Mouse (Mus musculus) skeletal muscle tissue, adult 2 months (tissue): ENCODE data around the gene Layn.

Experiments
- DNase-seq: peaks from one replicate; pipeline ENCODE4 v3.0.0-alpha.2; 2012; ENCODE audit warnings: low read depth, low spot score

The Layn gene

GRCm38 (mm10) chr9:51032291-51032690, 44.6 kb downstream of the Layn start:
- DNase-seq = no peak

DNA sequence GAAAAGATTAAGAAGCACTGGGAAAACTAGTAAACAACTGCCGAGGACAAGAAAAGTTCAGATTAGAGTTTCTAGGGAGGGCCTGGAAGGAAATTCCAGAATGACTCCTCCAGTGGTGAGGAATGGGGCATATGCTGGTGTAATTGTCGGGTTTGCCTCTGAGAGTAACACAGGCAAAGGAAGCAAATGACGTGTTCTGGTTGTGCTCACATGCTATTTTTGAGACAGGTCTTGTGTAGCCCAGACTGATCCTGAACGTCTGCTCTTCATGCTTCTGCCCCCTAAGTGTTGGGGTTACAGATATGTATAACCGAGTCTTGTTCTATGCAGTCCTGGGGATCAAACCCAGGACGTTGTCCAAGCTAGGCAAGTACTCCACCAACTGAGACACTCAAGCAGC, 45.3 kb downstream of the Layn start:
- DNase-seq = no peak

GRCm38 (mm10) chr9:51030147-51030546, 46.7 kb downstream of the Layn start:
- DNase-seq = no peak

DNA sequence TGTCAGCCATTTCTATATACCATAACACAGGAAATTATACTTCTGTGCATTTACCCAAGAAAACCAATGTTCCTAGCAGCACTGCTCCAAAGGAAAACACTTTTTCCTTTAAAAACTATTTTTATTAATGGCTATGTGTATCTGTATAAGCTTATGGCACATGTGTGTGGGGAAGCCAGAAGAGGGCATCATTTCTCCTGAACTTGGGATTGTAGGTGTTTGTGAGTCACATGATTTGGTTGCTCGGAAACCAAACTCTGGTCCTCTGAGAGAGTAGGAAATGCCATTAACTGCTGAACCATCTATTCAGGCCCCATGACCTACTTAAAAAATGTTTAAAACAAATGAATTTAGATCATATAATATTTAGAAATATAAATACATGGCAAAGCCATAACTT, 49.9 kb downstream of the Layn start:
- no peak for DNase-seq

DNA sequence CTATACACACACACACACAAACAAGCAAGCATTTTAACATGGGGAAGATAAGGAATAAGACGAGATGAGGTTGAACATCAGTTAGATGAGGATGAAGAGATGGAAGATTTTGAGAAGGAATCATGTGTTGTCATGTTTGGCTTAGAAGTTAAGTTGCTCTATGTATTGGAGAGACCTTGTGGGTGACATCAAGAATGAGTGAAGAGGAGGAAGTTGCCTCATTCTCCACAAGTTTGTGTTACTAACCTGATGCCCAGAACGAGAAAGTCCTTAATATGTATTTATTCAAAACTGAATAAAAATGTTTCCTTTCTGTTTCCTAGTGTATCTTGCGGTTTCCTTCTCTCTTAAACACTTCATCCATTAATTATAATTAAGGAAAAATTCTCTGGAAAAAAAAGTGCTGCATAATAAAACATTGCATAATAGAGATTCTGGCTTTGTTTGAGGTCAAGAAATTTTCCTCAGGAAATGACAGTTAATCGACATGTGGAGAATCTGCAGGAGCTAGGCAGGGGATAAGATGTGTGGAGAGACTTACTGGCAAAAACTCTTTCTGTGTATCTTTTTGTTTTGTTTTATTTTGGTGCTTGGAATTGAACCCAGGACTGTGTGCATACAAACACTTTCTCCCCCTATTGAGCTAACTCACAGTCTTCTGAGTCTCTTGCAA, 55.6 kb downstream of the Layn start:
- no peak for DNase-seq

DNA sequence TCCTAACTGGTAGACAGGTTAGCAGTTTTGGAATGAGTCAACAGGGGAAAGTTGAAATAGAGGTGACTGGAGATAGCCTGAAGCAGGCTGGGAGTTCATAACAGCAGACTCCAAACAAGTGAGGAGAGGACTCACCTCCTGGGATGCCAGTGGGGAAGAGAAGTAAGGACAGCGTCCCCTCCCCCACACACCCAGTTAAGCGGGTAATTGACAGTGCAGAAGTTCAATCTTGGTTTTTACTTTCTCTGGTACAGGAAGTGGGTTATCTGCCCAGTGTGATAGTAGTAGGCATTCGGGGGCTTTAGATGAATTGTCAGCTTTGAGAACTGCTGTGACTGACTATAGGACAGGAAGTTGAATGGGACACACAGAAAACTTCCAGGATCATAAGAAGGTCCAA, 56.5 kb downstream of the Layn start:
- no peak for DNase-seq

GRCm38 (mm10) chr9:51019670-51020069, 57.2 kb downstream of the Layn start:
- no peak for DNase-seq

DNA sequence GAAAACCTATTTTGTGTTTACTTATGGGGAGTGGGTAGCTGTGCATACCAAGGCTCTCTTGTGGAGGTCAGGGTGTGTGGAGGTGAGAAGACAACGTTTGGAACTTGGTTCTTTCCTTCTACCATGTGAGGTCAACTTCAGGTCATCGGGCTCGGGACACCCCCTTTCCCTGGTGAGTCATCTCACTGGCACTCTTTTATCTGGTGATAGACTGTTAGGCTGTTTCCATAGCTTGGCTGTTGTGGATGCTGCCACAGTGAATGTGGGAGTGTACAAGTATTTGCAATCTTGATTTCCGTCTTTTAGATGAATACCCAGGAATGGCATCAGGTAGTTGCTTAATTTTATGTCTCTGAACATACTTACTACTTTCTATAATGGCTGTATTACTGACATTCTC, 61.2 kb downstream of the Layn start:
- no peak for DNase-seq

DNA sequence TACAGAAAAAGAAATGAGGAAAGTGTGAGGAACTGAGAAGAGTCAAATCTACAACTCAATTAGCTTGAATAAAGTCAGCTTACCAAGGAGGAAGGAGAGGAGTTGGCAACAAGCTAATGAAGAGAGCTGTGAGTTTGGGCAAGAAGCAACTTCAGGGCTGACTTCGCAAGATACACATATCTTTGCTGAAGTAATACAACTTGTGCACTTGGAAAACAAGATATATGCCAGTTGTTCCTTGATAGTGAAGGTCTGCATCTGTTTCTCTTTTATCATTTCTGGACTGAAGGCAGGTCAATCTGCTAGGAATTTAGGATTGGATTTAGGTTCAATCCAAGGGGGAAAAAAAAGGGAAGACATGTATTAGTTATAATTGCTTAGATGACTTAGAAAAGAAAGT, 63.2 kb downstream of the Layn start:
- DNase-seq = no peak

DNA sequence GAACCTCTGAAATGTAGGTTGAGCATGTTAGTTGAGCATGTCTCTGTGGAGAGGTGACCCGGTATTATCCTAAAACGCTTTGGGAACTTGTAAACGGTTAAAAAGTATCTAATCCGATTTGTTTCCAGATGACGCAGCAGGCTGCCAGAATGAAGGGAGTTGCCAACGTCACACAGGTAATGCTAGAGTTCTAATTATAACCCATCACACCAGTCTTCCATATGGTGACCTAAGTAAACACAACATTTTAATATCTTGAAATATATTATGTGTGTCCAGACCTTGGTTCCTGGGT, 67.3 kb downstream of the Layn start:
- no peak for DNase-seq

DNA sequence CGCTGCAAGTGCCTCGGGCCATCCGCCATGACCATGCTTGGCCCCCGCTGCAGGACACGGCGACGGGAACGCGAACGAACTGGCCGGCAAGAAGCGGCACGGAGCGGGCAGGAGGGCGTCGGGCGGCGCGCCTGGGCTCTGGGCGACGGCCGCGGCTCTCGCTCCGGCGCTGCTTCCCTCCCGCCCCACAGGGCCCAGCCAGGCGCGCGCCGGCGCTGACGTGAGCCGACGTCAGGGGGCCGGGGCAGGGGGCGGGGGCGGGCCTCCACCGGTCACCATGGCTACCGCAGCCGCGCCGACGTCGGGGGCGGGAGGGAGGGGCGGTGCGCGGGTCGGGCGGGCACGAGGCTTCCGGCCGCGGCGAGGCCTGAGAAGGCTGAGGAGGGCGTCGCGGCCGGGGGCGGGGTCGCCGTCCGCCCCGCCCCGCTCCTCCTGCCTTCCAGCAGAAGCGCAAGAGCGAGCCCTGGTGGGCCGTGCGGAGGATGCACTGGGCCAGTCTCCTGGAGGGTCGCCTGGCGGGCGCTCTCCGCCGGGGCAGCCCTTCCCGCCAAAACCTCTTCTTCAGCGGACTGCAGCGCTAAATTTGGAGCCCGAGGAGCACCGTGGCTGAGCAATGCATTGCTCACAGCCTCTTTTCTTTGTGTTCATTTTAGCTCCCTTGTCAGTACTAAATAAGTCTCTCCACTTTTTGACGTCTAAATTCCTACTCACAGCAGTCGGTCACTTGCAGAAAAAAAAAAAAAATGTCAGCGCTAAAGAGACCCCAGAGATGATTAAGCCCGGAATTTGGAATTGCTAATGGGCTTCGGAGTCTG, 67.8 kb downstream of the Layn start, which contains the start of gene Sik2:
Gene Sik2 (minus strand): TSS at position 233 of the 815 bp plus-strand sequence.
- DNase-seq = peak; percentile 93

DNA sequence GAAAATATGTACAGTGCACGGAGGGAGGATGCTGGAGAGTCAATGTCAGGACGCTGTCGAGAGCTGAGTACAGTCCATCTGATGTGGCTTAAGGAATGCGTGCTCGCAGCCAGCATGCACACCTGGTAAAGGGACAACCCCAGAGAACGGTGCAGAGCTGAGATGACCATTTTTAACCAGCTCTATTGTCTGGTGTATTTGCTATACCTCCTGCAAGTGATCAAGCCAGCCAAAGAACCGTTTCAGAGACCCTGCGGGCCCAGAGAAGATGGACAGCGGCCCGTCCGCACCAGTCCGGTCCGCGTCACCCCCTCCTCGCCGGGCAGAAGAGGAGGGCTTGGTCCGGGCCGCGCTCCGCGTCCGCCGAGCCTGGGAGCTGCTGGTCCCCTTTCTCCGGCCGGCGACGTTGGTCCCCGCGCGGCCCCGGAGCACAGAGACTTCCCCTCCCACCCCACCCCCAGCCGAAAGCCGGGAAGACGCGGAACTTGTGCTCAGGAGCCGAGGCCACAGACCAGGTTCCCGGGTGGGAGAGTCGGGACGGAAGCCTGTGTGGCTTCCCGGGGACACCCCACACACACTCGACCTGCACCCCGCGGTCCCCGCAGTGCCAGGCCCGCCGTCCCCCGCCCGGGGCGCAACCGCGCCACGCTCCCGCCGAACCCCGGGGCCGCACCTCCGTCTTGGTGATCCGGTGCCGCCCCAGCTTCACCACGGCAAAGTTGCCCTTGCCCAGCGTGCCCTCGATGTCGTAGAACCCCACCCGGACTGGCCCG, 68.6 kb downstream of the Layn start:
- DNase-seq = peak; percentile 28

DNA sequence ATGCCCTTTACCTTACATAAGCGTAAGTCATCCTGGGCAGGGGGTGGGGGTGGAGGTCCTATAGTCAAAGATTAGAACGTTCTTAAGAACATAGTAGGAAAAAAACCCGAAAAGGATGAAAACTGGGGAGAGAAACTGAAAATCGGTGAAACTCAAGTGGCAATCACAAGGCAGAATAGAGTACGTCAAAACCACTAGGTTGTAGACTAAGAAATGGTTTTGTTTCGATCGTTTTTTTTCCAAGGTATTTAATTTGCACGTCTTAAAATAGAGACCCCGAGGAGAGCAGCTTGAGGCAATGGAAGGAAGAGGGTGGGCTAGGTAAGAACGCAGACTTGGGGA, 69.2 kb downstream of the Layn start:
- no peak for DNase-seq

DNA sequence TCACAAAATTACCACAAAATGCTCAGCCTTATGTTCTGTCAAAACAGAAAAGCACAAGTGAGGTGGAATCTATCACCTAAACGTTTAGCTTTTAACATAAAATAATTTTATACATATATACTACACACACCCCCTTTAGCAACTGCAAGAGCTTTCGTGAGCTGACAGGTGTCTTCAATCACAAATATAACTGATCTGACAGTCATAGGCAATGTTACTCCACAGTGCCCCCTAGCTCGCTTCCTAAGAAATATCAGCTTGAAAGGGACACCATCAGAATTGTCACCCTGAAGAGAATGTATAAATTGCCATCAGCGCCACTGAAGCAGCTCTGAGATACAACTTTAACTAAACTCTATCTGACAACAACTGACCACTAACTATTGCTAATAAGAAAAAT, 70.0 kb downstream of the Layn start:
- DNase-seq = peak; percentile 62
